ENCODE assay signal across 13 mouse cellular contexts in the genomic region with DNA sequence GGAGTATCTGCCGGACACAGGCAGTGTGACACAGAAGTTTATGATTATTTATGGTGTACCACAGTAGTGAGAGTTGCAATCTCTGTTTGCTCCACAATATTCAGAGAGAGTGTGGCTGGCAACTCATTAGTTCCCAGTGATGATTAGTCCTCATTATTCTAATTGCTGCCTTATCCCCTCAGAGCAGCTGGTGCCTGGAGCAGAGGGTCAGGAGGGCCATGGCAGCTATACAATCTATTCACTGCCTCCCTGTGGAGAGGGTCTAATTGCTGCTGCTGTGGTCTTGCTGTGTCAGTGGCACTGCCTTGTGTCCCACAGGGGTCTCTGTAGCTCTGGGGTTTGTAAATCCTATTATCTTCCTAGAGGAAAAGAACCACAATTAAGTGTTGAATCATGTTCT.
DNase-seq lines count a peak whose midpoint lies in the region; ATAC-seq lines count a peak whose summit lies in the region.
"Had no signal": no experiment of that assay in that cellular context is flagged by ENCODE, and none has a peak within 500 bp of the region (broad histone marks: within the 10 kb centered on the region; RNA-seq: fewer than 3 reads in every experiment).

No protein-coding gene starts in this region.

- no peak overlapping the region for H3K4me2 ChIP-seq in forebrain, embryonic 14.5 days (ENCODE audit: low read length)
- H3K4me2 ChIP-seq in midbrain, embryonic 12.5 days (replicated peaks): no peak overlapping the region
- H3K4me2 ChIP-seq: lung, embryonic 15.5 days had no signal

- no peaks in the 10 kb centered on the region for H3K27me3 ChIP-seq in forebrain, embryonic 14.5 days (replicated peaks; ENCODE audit: control insufficient read depth, insufficient read depth, low read length)
- H3K27me3 ChIP-seq in midbrain, embryonic 12.5 days: no peaks in the 10 kb centered on the region
- H3K27me3 ChIP-seq: lung, embryonic 15.5 days had no signal

- H3K9ac ChIP-seq in forebrain, embryonic 14.5 days (ENCODE audit: low read length): no peak overlapping the region
- H3K9ac ChIP-seq in midbrain, embryonic 12.5 days (replicated peaks): no peak overlapping the region
- H3K9ac ChIP-seq: lung, embryonic 15.5 days had no signal

- H3K4me1 ChIP-seq in forebrain, embryonic 14.5 days (ENCODE audit: control insufficient read depth, insufficient read depth, low read length): peaks cover 2% of the 10 kb centered on the region; the same call in 1 of the 2 replicates
- H3K4me1 ChIP-seq in midbrain, embryonic 12.5 days: peaks cover 6% of the 10 kb centered on the region; the same call in 1 of the 2 replicates
- H3K4me1 ChIP-seq: lung, embryonic 15.5 days had no signal

- intact Hi-C loops in left cerebral cortex, postnatal 4 days (cut with DNase I): no loop called here

- ATAC-seq in forebrain, embryonic 14.5 days: peak; percentile 93
- ATAC-seq in midbrain, embryonic 12.5 days (ENCODE audit: low FRiP score, low read depth): peak; percentile 94
- ATAC-seq: intestine, postnatal 0 days had no signal

- H3K36me3 ChIP-seq in forebrain, embryonic 14.5 days (ENCODE audit: control insufficient read depth, insufficient read depth, low read length): no peaks in the 10 kb centered on the region
- H3K36me3 ChIP-seq in midbrain, embryonic 12.5 days: no peaks in the 10 kb centered on the region
- H3K36me3 ChIP-seq: G1E; lung, embryonic 15.5 days had no signal

- no peak overlapping the region for H3K4me3 ChIP-seq in forebrain, embryonic 14.5 days (ENCODE audit: low read depth, low read length)
- H3K4me3 ChIP-seq in midbrain, embryonic 12.5 days: no peak overlapping the region
- H3K4me3 ChIP-seq: lung, embryonic 15.5 days had no signal

- peak; percentile 35 for DNase-seq in left cerebral cortex, postnatal 4 days
- DNase-seq in left cerebral cortex, adult 9 months (ENCODE audit: low spot score in 2 of 2): no peak
- DNase-seq in forebrain, embryonic 14.5 days (ENCODE audit: low spot score): peak; percentile 54
- DNase-seq in lung, adult 18-20 months: no peak
- DNase-seq in kidney, postnatal 25 days: no peak
- no peak for DNase-seq in right cerebral cortex, adult 2 months (ENCODE audit: low spot score in 2 of 2)
- no peak for DNase-seq in kidney, postnatal 10 days
- DNase-seq: gastrocnemius, postnatal 10 days; right cerebral cortex, postnatal 25 days had no signal

- WGBS in forebrain, embryonic 14.5 days: 28% methylated on average over 1 of the region's 1 CpGs
- 53% methylated on average over 1 of the region's 1 CpGs for WGBS in midbrain, embryonic 12.5 days

- no peaks in the 10 kb centered on the region for H3K9me3 ChIP-seq in forebrain, embryonic 14.5 days (replicated peaks; ENCODE audit: control insufficient read depth, low read length)
- no peaks in the 10 kb centered on the region for H3K9me3 ChIP-seq in midbrain, embryonic 12.5 days
- H3K9me3 ChIP-seq: lung, embryonic 15.5 days had no signal

- H3K27ac ChIP-seq in forebrain, embryonic 14.5 days (ENCODE audit: low read depth, low read length): no peak overlapping the region
- no peak overlapping the region for H3K27ac ChIP-seq in midbrain, embryonic 12.5 days (replicated peaks)
- H3K27ac ChIP-seq: lung, embryonic 15.5 days had no signal

Comparison
In these comparisons a context has a peak if more than half of its experiments do, and no peak if none do; other contexts are left out.
1. DNase-seq: peak in left cerebral cortex, postnatal 4 days (single experiment) and forebrain, embryonic 14.5 days (single experiment); none in left cerebral cortex, adult 9 months (0 of 2), lung, adult 18-20 months (0 of 2), kidney, postnatal 25 days (0 of 2), right cerebral cortex, adult 2 months (0 of 2) and kidney, postnatal 10 days (single experiment).